Mouse (Mus musculus) midbrain, embryonic 10.5 days (tissue): Measurements from ENCODE around the gene Gm10717. TPM values are rescaled to one million over a fixed set of nuclear protein-coding genes. Genes with fewer than 3 reads are reported as not detected.
A peak's percentile ranks its signal among the peaks of the same experiment; 100 is the strongest.
"Not testable (repeated sequence)": the region's sequence is repeated elsewhere in the genome, so short reads cannot be mapped to it uniquely, and the experiment has no call there.

Source experiments
- DNase-seq: peaks from one replicate; pipeline ENCODE4 v3.0.0-alpha.2; 2017; ENCODE audit warnings: low spot score
- H3K27ac ChIP-seq: fragments of 300-500 bp; sonication (generic); replicated peaks from 2 replicates; pipeline ENCODE4 v1.5.1; 2016; ENCODE audit warnings: mild to moderate bottlenecking
- H3K27me3 ChIP-seq: fragments of 300-500 bp; sonication (generic); 2 replicates; pipeline ENCODE4 v1.6.1; 2016; ENCODE audit warnings: low read depth, mild to moderate bottlenecking; ENCODE audit not compliant: poor library complexity, severe bottlenecking
- H3K36me3 ChIP-seq: fragments of 300-500 bp; sonication (generic); 2 replicates; pipeline ENCODE4 v1.6.1; 2016; ENCODE audit warnings: mild to moderate bottlenecking, moderate library complexity
- H3K4me1 ChIP-seq: fragments of 300-500 bp; sonication (generic); 2 replicates; pipeline ENCODE4 v1.6.1; 2016
- H3K4me3 ChIP-seq: fragments of 300-500 bp; sonication (generic); 2 replicates; pipeline ENCODE4 v1.5.1; 2016; ENCODE audit warnings: mild to moderate bottlenecking, moderate library complexity
- H3K9me3 ChIP-seq: fragments of 300-500 bp; sonication (generic); replicated peaks from 2 replicates; pipeline ENCODE4 v1.6.1; 2016; ENCODE audit warnings: mild to moderate bottlenecking
- WGBS: fragments of 180-500 bp; shearing (Covaris S2); methylation state at CpG from one replicate; pipeline ENCODE4 v1.1.7; 2016; 5-methylcytosine and 5-hydroxymethylcytosine counted together
- polyA plus RNA-seq: library from polyadenylated mRNA; unstranded; fragments of >200 nt; fragmentation: Nextera tagmentation; extraction: Ambion mirVana; gene quantifications from 2 replicates; pipeline ENCODE4 v1.2.1, GENCODE M21; 2016

Gene Gm10717
- polyA plus RNA-seq, 1 experiment from 2014 or later, result not detected

- H3K36me3 ChIP-seq, H3K4me1 ChIP-seq, H3K27ac ChIP-seq, H3K27me3 ChIP-seq, H3K4me3 ChIP-seq, DNase-seq, H3K9me3 ChIP-seq: not testable (repeated sequence)
- 72% methylated on average over 6 of the region's 6 CpGs for WGBS
These were observed 9.3 kb upstream of the Gm10717 start for GRCm38 (mm10) chr9:3015896-3016295.

GRCm38 (mm10) chr9:3017108-3017507 is 8.1 kb upstream of the Gm10717 start, which contains the start of gene Gm10719:
Gene Gm10719 (plus strand): TSS chr9:3017408.
- DNase-seq, H3K9me3 ChIP-seq, H3K27me3 ChIP-seq, H3K4me3 ChIP-seq, H3K27ac ChIP-seq, H3K4me1 ChIP-seq, H3K36me3 ChIP-seq: not testable (repeated sequence)
- WGBS, result 50% methylated on average over 1 of the region's 9 CpGs

- not testable (repeated sequence) for H3K27me3 ChIP-seq, H3K36me3 ChIP-seq, H3K4me3 ChIP-seq, H3K9me3 ChIP-seq, DNase-seq, H3K27ac ChIP-seq, H3K4me1 ChIP-seq
- WGBS, result 62% methylated on average over 9 of the region's 9 CpGs
These were observed 6.3 kb upstream of the Gm10717 start for GRCm38 (mm10) chr9:3018944-3019343.

GRCm38 (mm10) chr9:3019835-3020727 is 5.1 kb upstream of the Gm10717 start:
- not testable (repeated sequence) for H3K36me3 ChIP-seq, H3K9me3 ChIP-seq, H3K27me3 ChIP-seq, H3K4me1 ChIP-seq, H3K4me3 ChIP-seq, DNase-seq, H3K27ac ChIP-seq
- 73% methylated on average over 17 of the region's 19 CpGs for WGBS

GRCm38 (mm10) chr9:3022316-3023008 is 2.8 kb upstream of the Gm10717 start:
- not testable (repeated sequence) for H3K27ac ChIP-seq, H3K4me3 ChIP-seq, H3K4me1 ChIP-seq, H3K27me3 ChIP-seq, H3K36me3 ChIP-seq, H3K9me3 ChIP-seq
- peak; percentile 25 for DNase-seq
- WGBS, result 73% methylated on average over 11 of the region's 13 CpGs

GRCm38 (mm10) chr9:3023312-3023984 is 1.8 kb upstream of the Gm10717 start, which contains the start of gene Gm10718:
Gene Gm10718 (plus strand): TSS chr9:3023547.
- not testable (repeated sequence) for H3K4me1 ChIP-seq, H3K27ac ChIP-seq, H3K9me3 ChIP-seq, H3K4me3 ChIP-seq, H3K36me3 ChIP-seq, H3K27me3 ChIP-seq, DNase-seq
- 74% methylated on average over 12 of the region's 13 CpGs for WGBS

GRCm38 (mm10) chr9:3023985-3024648 is 1.1 kb upstream of the Gm10717 start:
- DNase-seq, H3K36me3 ChIP-seq: not testable (repeated sequence)
- WGBS, result 77% methylated on average over 16 of the region's 16 CpGs

GRCm38 (mm10) chr9:3025653-3026052 is 436 bp downstream of the Gm10717 start:
- DNase-seq, H3K9me3 ChIP-seq, H3K4me1 ChIP-seq, H3K27ac ChIP-seq, H3K27me3 ChIP-seq, H3K36me3 ChIP-seq, H3K4me3 ChIP-seq: not testable (repeated sequence)
- WGBS, result 69% methylated on average over 5 of the region's 6 CpGs

More at GRCm38 (mm10) chr9:3023985-3024648, 1.1 kb upstream of the Gm10717 start:
- H3K27ac ChIP-seq, H3K4me3 ChIP-seq, H3K9me3 ChIP-seq, H3K27me3 ChIP-seq, H3K4me1 ChIP-seq: not testable (repeated sequence)

GRCm38 (mm10) chr9:3026136-3026535 is 919 bp downstream of the Gm10717 start:
- H3K9me3 ChIP-seq, H3K4me1 ChIP-seq, H3K27ac ChIP-seq, H3K36me3 ChIP-seq, H3K27me3 ChIP-seq, DNase-seq, H3K4me3 ChIP-seq: not testable (repeated sequence)
- WGBS, result 72% methylated on average over 5 of the region's 5 CpGs

GRCm38 (mm10) chr9:3026741-3027140 is 1.5 kb downstream of the Gm10717 start:
- WGBS, result 66% methylated on average over 9 of the region's 9 CpGs
- not testable (repeated sequence) for H3K27ac ChIP-seq, H3K4me1 ChIP-seq, H3K36me3 ChIP-seq, H3K27me3 ChIP-seq, DNase-seq, H3K9me3 ChIP-seq, H3K4me3 ChIP-seq

GRCm38 (mm10) chr9:3027200-3027599 is 2.0 kb downstream of the Gm10717 start:
- WGBS, result 69% methylated on average over 9 of the region's 9 CpGs
- not testable (repeated sequence) for H3K27ac ChIP-seq

GRCm38 (mm10) chr9:3029276-3030000 is 4.2 kb downstream of the Gm10717 start:
- H3K9me3 ChIP-seq, H3K4me1 ChIP-seq, H3K27ac ChIP-seq, H3K27me3 ChIP-seq, H3K4me3 ChIP-seq, H3K36me3 ChIP-seq, DNase-seq: not testable (repeated sequence)
- 65% methylated on average over 14 of the region's 16 CpGs for WGBS

More at GRCm38 (mm10) chr9:3027200-3027599, 2.0 kb downstream of the Gm10717 start:
- H3K27me3 ChIP-seq, H3K4me3 ChIP-seq, H3K36me3 ChIP-seq, H3K9me3 ChIP-seq, H3K4me1 ChIP-seq: not testable (repeated sequence)
- DNase-seq, result peak; percentile 68
